Mouse (Mus musculus): Measurements from ENCODE around the gene Dennd4b. TPM values are rescaled to one million over a fixed set of nuclear protein-coding genes. Genes with fewer than 3 reads are reported as not detected.

Gene Dennd4b
- polyA plus RNA-seq, 1 experiment, result 25.7 TPM

GRCm38 (mm10) chr3:90263121-90263771 is 1.7 kb upstream of the Dennd4b start:
- TF ChIP-seq CTCF (IDR thresholded peaks at IDR 0.05; ENCODE audit: control insufficient read depth, insufficient read depth, insufficient replicate concordance, low read depth, low read length) (no peak), POLR2A (IDR thresholded peaks at IDR 0.05; ENCODE audit: control insufficient read depth, low read depth, low read length) (no peak)
- H3K27ac ChIP-seq (ENCODE audit: control insufficient read depth, insufficient read depth, low read depth, low read length), result no peak overlapping the region
- peaks cover 15% of the 10 kb centered on the region for H3K4me1 ChIP-seq (ENCODE audit: control insufficient read depth, insufficient read depth, low read length)
- H3K36me3 ChIP-seq (ENCODE audit: control insufficient read depth, insufficient read depth, low read length), result peaks cover 3% of the 10 kb centered on the region
- H3K27me3 ChIP-seq (ENCODE audit: control insufficient read depth, insufficient read depth, low read length), result no peaks in the 10 kb centered on the region
- no peak overlapping the region for H3K4me3 ChIP-seq (ENCODE audit: control insufficient read depth, low read depth, low read length)

GRCm38 (mm10) chr3:90264687-90265033 is 325 bp upstream of the Dennd4b start:
- no peak for TF ChIP-seq POLR2A (IDR thresholded peaks at IDR 0.05; ENCODE audit: control insufficient read depth, low read depth, low read length)
- TF ChIP-seq CTCF (IDR thresholded peaks at IDR 0.05; ENCODE audit: control insufficient read depth, insufficient read depth, insufficient replicate concordance, low read depth, low read length), result no peak
- H3K27ac ChIP-seq (ENCODE audit: control insufficient read depth, insufficient read depth, low read depth, low read length), result peak overlapping the region; percentile 68; the same call in 1 of the 2 replicates
- peaks cover under 1% of the 10 kb centered on the region; the same call in 1 of the 2 replicates for H3K36me3 ChIP-seq (ENCODE audit: control insufficient read depth, insufficient read depth, low read length)
- H3K4me1 ChIP-seq (ENCODE audit: control insufficient read depth, insufficient read depth, low read length), result peaks cover 16% of the 10 kb centered on the region
- H3K4me3 ChIP-seq (ENCODE audit: control insufficient read depth, low read depth, low read length), result peak overlapping the region; percentile 95
- H3K27me3 ChIP-seq (ENCODE audit: control insufficient read depth, insufficient read depth, low read length), result no peaks in the 10 kb centered on the region

GRCm38 (mm10) chr3:90265932-90266741 is 1.2 kb downstream of the Dennd4b start:
- TF ChIP-seq POLR2A (IDR thresholded peaks at IDR 0.05; ENCODE audit: control insufficient read depth, low read depth, low read length), result no peak
- TF ChIP-seq CTCF (IDR thresholded peaks at IDR 0.05; ENCODE audit: control insufficient read depth, insufficient read depth, insufficient replicate concordance, low read depth, low read length), result no peak
- no peaks in the 10 kb centered on the region for H3K27me3 ChIP-seq (ENCODE audit: control insufficient read depth, insufficient read depth, low read length)

GRCm38 (mm10) chr3:90266901-90267775 is 2.2 kb downstream of the Dennd4b start:
- peaks cover 18% of the 10 kb centered on the region for H3K4me1 ChIP-seq (ENCODE audit: control insufficient read depth, insufficient read depth, low read length)
- TF ChIP-seq CTCF (IDR thresholded peaks at IDR 0.05; ENCODE audit: control insufficient read depth, insufficient read depth, insufficient replicate concordance, low read depth, low read length), result no peak
- no peak; the same call in 1 of the 2 replicates for TF ChIP-seq POLR2A (IDR thresholded peaks at IDR 0.05; ENCODE audit: control insufficient read depth, low read depth, low read length)
- H3K4me3 ChIP-seq (ENCODE audit: control insufficient read depth, low read depth, low read length), result peak overlapping the region; percentile 95
- no peaks in the 10 kb centered on the region for H3K27me3 ChIP-seq (ENCODE audit: control insufficient read depth, insufficient read depth, low read length)
- H3K27ac ChIP-seq (ENCODE audit: control insufficient read depth, insufficient read depth, low read depth, low read length), result no peak overlapping the region
- H3K36me3 ChIP-seq (ENCODE audit: control insufficient read depth, insufficient read depth, low read length), result no peaks in the 10 kb centered on the region; the same call in 1 of the 2 replicates

More at GRCm38 (mm10) chr3:90265932-90266741, 1.2 kb downstream of the Dennd4b start:
- peaks cover 18% of the 10 kb centered on the region for H3K4me1 ChIP-seq (ENCODE audit: control insufficient read depth, insufficient read depth, low read length)
- H3K36me3 ChIP-seq (ENCODE audit: control insufficient read depth, insufficient read depth, low read length), result no peaks in the 10 kb centered on the region; the same call in 1 of the 2 replicates
- H3K27ac ChIP-seq (ENCODE audit: control insufficient read depth, insufficient read depth, low read depth, low read length), result peak overlapping the region; percentile 72
- peak overlapping the region; percentile 95 for H3K4me3 ChIP-seq (ENCODE audit: control insufficient read depth, low read depth, low read length)

- peak overlapping the region; percentile 84 for H3K4me3 ChIP-seq (ENCODE audit: control insufficient read depth, low read depth, low read length)
- no peaks in the 10 kb centered on the region for H3K36me3 ChIP-seq (ENCODE audit: control insufficient read depth, insufficient read depth, low read length)
- H3K27me3 ChIP-seq (ENCODE audit: control insufficient read depth, insufficient read depth, low read length), result no peaks in the 10 kb centered on the region
- no peak overlapping the region for H3K27ac ChIP-seq (ENCODE audit: control insufficient read depth, insufficient read depth, low read depth, low read length)
- H3K4me1 ChIP-seq (ENCODE audit: control insufficient read depth, insufficient read depth, low read length), result peaks cover 18% of the 10 kb centered on the region
- TF ChIP-seq CTCF (IDR thresholded peaks at IDR 0.05; ENCODE audit: control insufficient read depth, insufficient read depth, insufficient replicate concordance, low read depth, low read length) (no peak), POLR2A (IDR thresholded peaks at IDR 0.05; ENCODE audit: control insufficient read depth, low read depth, low read length) (no peak)
Observed at GRCm38 (mm10) chr3:90268190-90268589, 3.2 kb downstream of the Dennd4b start.

- no peak for TF ChIP-seq CTCF (IDR thresholded peaks at IDR 0.05; ENCODE audit: control insufficient read depth, insufficient read depth, insufficient replicate concordance, low read depth, low read length)
- Histone ChIP-seq H3K27me3 (ENCODE audit: control insufficient read depth, insufficient read depth, low read length) (no peaks in the 10 kb centered on the region), H3K27ac (ENCODE audit: control insufficient read depth, insufficient read depth, low read depth, low read length) (no peak overlapping the region), H3K4me3 (ENCODE audit: control insufficient read depth, low read depth, low read length) (peak overlapping the region; percentile 84), H3K36me3 (ENCODE audit: control insufficient read depth, insufficient read depth, low read length) (no peaks in the 10 kb centered on the region), H3K4me1 (ENCODE audit: control insufficient read depth, insufficient read depth, low read length) (peaks cover 25% of the 10 kb centered on the region)
Observed at GRCm38 (mm10) chr3:90268971-90269370, 4.0 kb downstream of the Dennd4b start.
